Mouse (Mus musculus): ENCODE measurements around the gene Plpp2.

DNA sequence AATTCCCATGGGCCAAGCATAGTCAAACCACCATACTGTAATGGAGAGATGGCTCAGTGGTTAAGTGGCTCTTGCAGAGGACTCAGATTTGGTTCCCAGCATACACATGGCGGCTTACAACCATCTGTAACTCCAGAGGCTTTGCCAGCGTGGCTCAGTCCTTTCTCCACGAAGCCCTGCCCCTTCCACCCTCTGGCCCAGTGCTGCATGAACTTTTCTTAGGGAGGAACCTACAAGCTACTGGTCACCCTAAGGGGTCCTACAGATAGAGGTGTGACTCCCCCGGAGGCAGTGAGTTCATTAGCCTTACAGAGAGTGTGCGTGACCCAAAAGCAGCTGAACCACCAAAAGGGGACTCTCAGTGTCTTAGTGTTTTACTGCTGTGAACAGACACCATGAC is 23.4 kb upstream of the Plpp2 start:
- TF ChIP-seq CTCF (IDR thresholded peaks at IDR 0.05; ENCODE audit: control insufficient read depth, insufficient read depth, low read length) (no peak), POLR2A (IDR thresholded peaks at IDR 0.05; ENCODE audit: borderline replicate concordance, control insufficient read depth, low read depth, low read length) (no peak)

Data from bone marrow, adult 2 months (tissue).